Mouse (Mus musculus) heart, postnatal 0 days (tissue): ENCODE measurements around the gene Hspa14. TPM values are rescaled to one million over a fixed set of nuclear protein-coding genes. Genes with fewer than 3 reads are reported as not detected.

Source experiments
- ATAC-seq: fragments of 200-750 bp; cut with Nextera tagmentation; 2 replicates; pipeline ENCODE4 v1.8.0; 2017; ENCODE audit warnings: low read depth, moderate number of reproducible peaks, moderate library complexity; ENCODE audit not compliant: insufficient read depth
- DNase-seq: peaks from one replicate; pipeline ENCODE4 v3.0.0-alpha.2; 2016; ENCODE audit warnings: low spot score
- H3K27ac ChIP-seq: fragments of 300-500 bp; sonication (generic); 2 replicates; pipeline ENCODE4 v1.5.1; 2014; ENCODE audit warnings: low read depth, mild to moderate bottlenecking
- H3K27me3 ChIP-seq: fragments of 300-500 bp; sonication (generic); 2 replicates; pipeline ENCODE4 v1.6.1; 2014; ENCODE audit warnings: low read length, mixed read lengths; ENCODE audit not compliant: control insufficient read depth, insufficient read depth
- H3K36me3 ChIP-seq: fragments of 300-500 bp; sonication (generic); replicated peaks from 2 replicates; pipeline ENCODE4 v1.6.1; 2014; ENCODE audit warnings: low read length, mixed read lengths; ENCODE audit not compliant: control insufficient read depth, insufficient read depth
- H3K4me1 ChIP-seq: fragments of 300-500 bp; sonication (generic); 2 replicates; pipeline ENCODE4 v1.6.1; 2014; ENCODE audit warnings: antibody characterized with exemption; ENCODE audit not compliant: control insufficient read depth, insufficient read depth
- H3K4me2 ChIP-seq: fragments of 300-500 bp; sonication (generic); 2 replicates; pipeline ENCODE4 v1.6.1; 2014; ENCODE audit warnings: low read depth, mild to moderate bottlenecking, low read length, moderate library complexity
- H3K4me3 ChIP-seq: fragments of 300-500 bp; sonication (generic); 2 replicates; pipeline ENCODE4 v1.5.1; 2014; ENCODE audit warnings: low read depth, low read length
- H3K9ac ChIP-seq: fragments of 300-500 bp; sonication (generic); replicated peaks from 2 replicates; pipeline ENCODE4 v1.6.1; 2014; ENCODE audit warnings: low read depth, low read length, mixed read lengths
- H3K9me3 ChIP-seq: fragments of 300-500 bp; sonication (generic); replicated peaks from 2 replicates; pipeline ENCODE4 v1.6.1; 2016; ENCODE audit warnings: low read length; ENCODE audit not compliant: control insufficient read depth
- CTCF ChIP-seq: IDR thresholded peaks from 2 replicates; pipeline ENCODE4 v1.5.1; 2016; ENCODE audit warnings: antibody characterized with exemption, control low read depth, low read depth
- EP300 ChIP-seq: IDR thresholded peaks from 2 replicates; pipeline ENCODE4 v1.6.1; 2016; ENCODE audit warnings: antibody characterized with exemption, low read depth
- WGBS: fragments of 180-500 bp; shearing (Covaris S2); extraction: QIAGEN DNeasy Blood & Tissue Kit; methylation state at CpG from one replicate; pipeline ENCODE4 v1.1.7; 2014; 5-methylcytosine and 5-hydroxymethylcytosine counted together
- polyA plus RNA-seq: library from polyadenylated mRNA; unstranded; fragments of >200 nt; fragmentation: Nextera tagmentation; extraction: Ambion mirVana; gene quantifications from 2 replicates; pipeline ENCODE4 v1.2.1, GENCODE M21; 2015
- total RNA-seq: library from RNA; depleted of rRNA; stranded (reverse); fragments of >200 nt; gene quantifications from 2 replicates; pipeline ENCODE4 v1.2.3, GENCODE M21; 2014; ENCODE audit warnings: low replicate concordance

The Hspa14 gene
- total and polyA plus RNA-seq, 2 experiments from 2014 or later, result 46.9 to 47.1 TPM

- no peak overlapping the region for H3K4me2 ChIP-seq
- no peak overlapping the region for H3K9ac ChIP-seq
- TF ChIP-seq CTCF (no peak), EP300 (no peak)
- no peaks in the 10 kb centered on the region for H3K4me1 ChIP-seq
- WGBS, result 72% methylated on average over 4 of the region's 4 CpGs
- DNase-seq (no peak), ATAC-seq (no peak)
- no peaks in the 10 kb centered on the region for H3K36me3 ChIP-seq
- no peaks in the 10 kb centered on the region for H3K27me3 ChIP-seq
- H3K9me3 ChIP-seq, result no peaks in the 10 kb centered on the region
- no peak overlapping the region for H3K27ac ChIP-seq
- H3K4me3 ChIP-seq, result no peak overlapping the region
Observed at GRCm38 (mm10) chr2:3522558-3522957, 9.9 kb upstream of the Hspa14 start.

GRCm38 (mm10) chr2:3512076-3512475 is 538 bp downstream of the Hspa14 start:
- peaks cover 31% of the 10 kb centered on the region for H3K36me3 ChIP-seq
- ATAC-seq (no peak), DNase-seq (peak; percentile 16)
- TF ChIP-seq EP300 (no peak), CTCF (no peak)
- no peaks in the 10 kb centered on the region for H3K9me3 ChIP-seq
- no peaks in the 10 kb centered on the region for H3K27me3 ChIP-seq
- WGBS, result under 1% methylated on average over 15 of the region's 15 CpGs
- peak overlapping the region; percentile 83 for H3K27ac ChIP-seq
- H3K9ac ChIP-seq, result peak overlapping the region; percentile 87
- H3K4me3 ChIP-seq, result peak overlapping the region; percentile 78
- peak overlapping the region; percentile 96 for H3K4me2 ChIP-seq
- peaks cover 7% of the 10 kb centered on the region for H3K4me1 ChIP-seq

GRCm38 (mm10) chr2:3500886-3501285 is 11.7 kb downstream of the Hspa14 start:
- Histone ChIP-seq H3K27me3 (no peaks in the 10 kb centered on the region), H3K9ac (no peak overlapping the region), H3K9me3 (no peaks in the 10 kb centered on the region), H3K4me1 (no peaks in the 10 kb centered on the region), H3K27ac (no peak overlapping the region), H3K4me3 (no peak overlapping the region), H3K36me3 (peaks cover 56% of the 10 kb centered on the region), H3K4me2 (no peak overlapping the region)
- DNase-seq, result no peak
- ATAC-seq, result no peak
- TF ChIP-seq EP300 (no peak), CTCF (no peak)
- WGBS, result 91% methylated on average over 5 of the region's 5 CpGs

- Histone ChIP-seq H3K27me3 (no peaks in the 10 kb centered on the region), H3K4me2 (no peak overlapping the region), H3K4me3 (no peak overlapping the region), H3K4me1 (no peaks in the 10 kb centered on the region), H3K9me3 (no peaks in the 10 kb centered on the region), H3K36me3 (peaks cover 60% of the 10 kb centered on the region), H3K27ac (no peak overlapping the region), H3K9ac (no peak overlapping the region)
- ATAC-seq (no peak), DNase-seq (no peak)
- TF ChIP-seq CTCF (no peak), EP300 (no peak)
- 83% methylated on average over 6 of the region's 6 CpGs for WGBS
Observed at GRCm38 (mm10) chr2:3499543-3499942, 13.1 kb downstream of the Hspa14 start.

- DNase-seq (no peak), ATAC-seq (no peak)
- no peak overlapping the region for H3K4me2 ChIP-seq
- WGBS, result 82% methylated on average over 3 of the region's 3 CpGs
- no peak overlapping the region for H3K27ac ChIP-seq
- H3K36me3 ChIP-seq, result peaks cover 82% of the 10 kb centered on the region
- no peak for TF ChIP-seq CTCF
- TF ChIP-seq EP300, result no peak
- no peak overlapping the region for H3K9ac ChIP-seq
- no peaks in the 10 kb centered on the region for H3K27me3 ChIP-seq
- no peaks in the 10 kb centered on the region for H3K9me3 ChIP-seq
- no peak overlapping the region for H3K4me3 ChIP-seq
- no peaks in the 10 kb centered on the region for H3K4me1 ChIP-seq
Observed at GRCm38 (mm10) chr2:3493833-3494409, 18.7 kb downstream of the Hspa14 start.

- H3K27me3 ChIP-seq, result no peaks in the 10 kb centered on the region
- no peak overlapping the region for H3K27ac ChIP-seq
- no peak overlapping the region for H3K4me3 ChIP-seq
- WGBS, result 92% methylated on average over 3 of the region's 3 CpGs
- H3K9me3 ChIP-seq, result no peaks in the 10 kb centered on the region
- TF ChIP-seq EP300, result no peak
- TF ChIP-seq CTCF, result no peak
- H3K4me2 ChIP-seq, result no peak overlapping the region
- no peak overlapping the region for H3K9ac ChIP-seq
- DNase-seq (no peak), ATAC-seq (no peak)
- peaks cover 52% of the 10 kb centered on the region for H3K36me3 ChIP-seq
- H3K4me1 ChIP-seq, result no peaks in the 10 kb centered on the region
Observed at GRCm38 (mm10) chr2:3489816-3490215, 22.8 kb downstream of the Hspa14 start.
